Mouse (Mus musculus) forebrain, embryonic 16.5 days (tissue): Measurements from ENCODE around the gene Terf2. TPM values are rescaled to one million over a fixed set of nuclear protein-coding genes. Genes with fewer than 3 reads are reported as not detected.
"Not testable (repeated sequence)": the region's sequence is repeated elsewhere in the genome, so short reads cannot be mapped to it uniquely, and the experiment has no call there.

Experiments
- ATAC-seq: fragments of 200-750 bp; cut with Nextera tagmentation; 2 replicates; pipeline ENCODE4 v1.8.0; 2017; ENCODE audit warnings: mild to moderate bottlenecking, moderate library complexity
- H3K27ac ChIP-seq: fragments of 300-500 bp; sonication (generic); 2 replicates; pipeline ENCODE4 v1.5.1; 2014; ENCODE audit warnings: low read length, control low read depth
- H3K27me3 ChIP-seq: fragments of 300-500 bp; sonication (generic); replicated peaks from 2 replicates; pipeline ENCODE4 v1.6.1; 2014; ENCODE audit warnings: low read length; ENCODE audit not compliant: control insufficient read depth, insufficient read depth
- H3K36me3 ChIP-seq: fragments of 300-500 bp; sonication (generic); 2 replicates; pipeline ENCODE4 v1.6.1; 2014; ENCODE audit not compliant: control insufficient read depth, insufficient read depth
- H3K4me1 ChIP-seq: fragments of 300-500 bp; sonication (generic); replicated peaks from 2 replicates; pipeline ENCODE4 v1.6.1; 2014; ENCODE audit warnings: low read length; ENCODE audit not compliant: control insufficient read depth, insufficient read depth
- H3K4me2 ChIP-seq: fragments of 300-500 bp; sonication (generic); 2 replicates; pipeline ENCODE4 v1.6.1; 2014; ENCODE audit warnings: mild to moderate bottlenecking, low read length, control low read depth
- H3K4me3 ChIP-seq: fragments of 300-500 bp; sonication (generic); replicated peaks from 2 replicates; pipeline ENCODE4 v1.5.1; 2014; ENCODE audit warnings: mild to moderate bottlenecking, low read length, control low read depth
- H3K9ac ChIP-seq: fragments of 300-500 bp; sonication (generic); replicated peaks from 2 replicates; pipeline ENCODE4 v1.6.1; 2014; ENCODE audit warnings: low read depth, low read length, control low read depth
- H3K9me3 ChIP-seq: fragments of 300-500 bp; sonication (generic); 2 replicates; pipeline ENCODE4 v1.6.1; 2016; ENCODE audit warnings: low read length; ENCODE audit not compliant: control insufficient read depth
- WGBS: fragments of 180-500 bp; shearing (Covaris S2); extraction: QIAGEN DNeasy Blood & Tissue Kit; methylation state at CpG from one replicate; pipeline ENCODE4 v1.1.7; 2014; 5-methylcytosine and 5-hydroxymethylcytosine counted together
- polyA plus RNA-seq: library from polyadenylated mRNA; unstranded; fragments of >200 nt; fragmentation: Nextera tagmentation; extraction: Ambion mirVana; gene quantifications from 2 replicates; pipeline ENCODE4 v1.2.1, GENCODE M21; 2015

The Terf2 gene
- polyA plus RNA-seq, 1 experiment from 2014 or later: 21.9 TPM

DNA sequence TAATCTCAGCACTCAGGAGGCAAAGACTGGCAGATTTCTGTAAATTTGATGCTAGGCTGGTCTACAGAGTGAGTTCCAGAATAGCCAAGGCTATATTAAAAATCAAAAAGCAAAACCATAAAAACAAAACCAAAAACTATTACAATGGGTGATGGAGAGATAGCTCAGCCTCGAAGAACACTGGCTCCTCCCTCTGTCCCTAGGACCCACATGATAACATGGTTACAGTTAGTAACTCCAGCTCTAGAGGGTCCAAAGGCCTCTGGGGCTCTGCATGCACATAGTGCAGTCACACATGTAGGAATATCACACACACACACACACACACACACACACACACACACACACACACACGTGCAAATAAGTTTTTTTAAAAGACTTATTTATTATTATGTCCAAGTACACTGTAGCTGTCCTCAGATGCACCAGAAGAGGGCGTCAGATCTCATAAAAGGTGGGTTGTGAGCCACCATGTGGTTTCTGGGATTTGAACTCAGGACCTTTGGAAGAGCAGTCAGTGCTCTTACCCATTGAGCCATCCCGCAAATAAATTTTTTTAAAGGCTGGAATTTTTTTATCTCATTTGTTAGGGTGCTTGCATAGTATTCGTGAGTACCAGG, 13.6 kb upstream of the Terf2 start:
- ATAC-seq: no peak
- Histone ChIP-seq H3K4me2 (no peak overlapping the region), H3K9me3 (no peaks in the 10 kb centered on the region), H3K4me1 (peaks cover 6% of the 10 kb centered on the region; the same call in 1 of the 2 replicates), H3K36me3 (no peaks in the 10 kb centered on the region), H3K9ac (no peak overlapping the region), H3K27me3 (no peaks in the 10 kb centered on the region), H3K27ac (no peak overlapping the region), H3K4me3 (no peak overlapping the region)
- 85% methylated on average over 5 of the region's 5 CpGs for WGBS

DNA sequence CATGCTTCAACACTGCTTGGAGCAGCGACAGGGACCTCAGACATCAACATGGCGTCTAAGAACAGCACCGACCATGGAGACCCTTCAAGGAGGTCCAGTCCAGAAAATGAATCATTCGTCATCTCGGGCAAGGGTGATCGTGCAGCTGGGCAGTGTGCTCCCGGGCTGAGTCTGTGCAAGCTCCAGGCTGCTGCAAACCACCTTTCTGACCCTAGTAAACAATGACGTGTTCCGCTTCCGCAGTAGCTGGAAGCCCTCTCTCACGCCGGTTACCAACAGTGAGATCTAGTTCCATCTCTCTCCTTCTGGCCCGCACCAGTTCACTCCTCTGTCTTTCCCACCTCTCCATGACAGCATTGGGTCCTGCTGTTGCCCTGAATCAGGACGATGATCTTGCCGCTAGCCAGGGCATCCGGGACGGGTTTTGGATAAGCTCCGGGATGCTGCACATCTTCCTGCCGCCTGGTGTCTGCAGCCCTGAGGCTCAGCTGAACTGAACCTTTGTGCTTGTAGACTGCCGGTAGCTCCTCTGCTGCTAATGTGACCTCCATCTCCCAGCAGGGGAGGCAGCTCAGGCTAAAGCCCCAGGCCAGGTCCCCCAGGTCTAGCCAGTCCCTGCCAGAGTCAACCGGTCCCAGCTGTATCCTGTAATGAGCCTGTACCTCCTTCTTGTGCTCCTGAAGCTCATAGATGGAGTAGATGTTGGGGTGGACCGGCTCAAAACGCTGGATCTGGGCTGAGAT, 12.8 kb upstream of the Terf2 start:
- H3K27me3 ChIP-seq: no peaks in the 10 kb centered on the region
- WGBS: 71% methylated on average over 23 of the region's 23 CpGs
- ATAC-seq: no peak
- H3K4me1 ChIP-seq: peaks cover 6% of the 10 kb centered on the region; the same call in 1 of the 2 replicates
- no peaks in the 10 kb centered on the region for H3K9me3 ChIP-seq
- H3K4me3 ChIP-seq: no peak overlapping the region
- H3K36me3 ChIP-seq: no peaks in the 10 kb centered on the region
- H3K9ac ChIP-seq: no peak overlapping the region; the same call in 1 of the 2 replicates
- no peak overlapping the region for H3K4me2 ChIP-seq
- H3K27ac ChIP-seq: no peak overlapping the region

DNA sequence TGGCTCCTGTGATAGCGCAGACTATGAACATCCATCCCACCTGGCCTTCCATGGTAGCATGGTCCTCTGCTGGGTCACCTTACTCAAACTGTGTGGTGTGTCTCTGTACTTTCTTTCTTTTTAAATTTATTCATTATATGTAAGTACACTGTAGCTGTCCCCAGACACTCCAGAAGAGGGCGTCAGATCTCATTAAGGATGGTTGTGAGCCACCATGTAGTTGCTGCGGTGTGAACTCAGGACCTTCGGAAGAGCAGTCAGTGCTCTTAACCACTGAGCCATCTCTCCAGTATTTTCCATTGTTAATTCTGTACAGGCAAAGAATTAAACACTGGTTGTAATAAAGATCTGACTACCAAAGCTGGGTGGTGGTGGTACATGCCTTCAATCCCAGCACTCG, 11.7 kb upstream of the Terf2 start:
- H3K9me3 ChIP-seq: not testable (repeated sequence)

DNA sequence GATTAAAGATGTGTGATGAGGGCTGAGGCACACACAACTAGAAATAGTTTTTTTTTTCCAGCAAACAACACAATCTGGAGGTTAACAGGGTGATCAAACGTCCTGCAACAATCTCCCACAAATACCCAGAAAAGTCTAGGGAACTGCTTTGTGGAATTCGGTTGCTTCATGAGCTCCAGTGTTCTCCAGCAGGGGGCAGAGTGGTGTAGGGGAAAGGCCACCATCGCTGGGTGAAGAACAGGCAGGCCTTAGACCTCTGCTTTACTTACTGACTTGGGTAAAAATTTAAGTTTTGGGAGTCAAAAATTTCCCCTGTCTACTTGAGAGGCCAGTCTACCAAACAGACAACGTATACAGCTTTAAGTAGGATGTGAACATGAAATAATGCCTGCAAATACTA, 8.2 kb upstream of the Terf2 start:
- no peaks in the 10 kb centered on the region for H3K27me3 ChIP-seq
- H3K9me3 ChIP-seq: no peaks in the 10 kb centered on the region
- no peak overlapping the region for H3K4me2 ChIP-seq
- 12% methylated on average over 4 of the region's 4 CpGs for WGBS
- no peak overlapping the region for H3K27ac ChIP-seq
- H3K36me3 ChIP-seq: no peaks in the 10 kb centered on the region
- ATAC-seq: no peak
- H3K9ac ChIP-seq: no peak overlapping the region
- no peaks in the 10 kb centered on the region for H3K4me1 ChIP-seq
- H3K4me3 ChIP-seq: no peak overlapping the region

More for the DNA sequence above, 11.7 kb upstream of the Terf2 start:
- H3K27me3 ChIP-seq, ATAC-seq, H3K36me3 ChIP-seq, H3K9ac ChIP-seq, H3K27ac ChIP-seq, H3K4me1 ChIP-seq, H3K4me2 ChIP-seq, H3K4me3 ChIP-seq: not testable (repeated sequence)
- WGBS: 90% methylated on average over 5 of the region's 5 CpGs

DNA sequence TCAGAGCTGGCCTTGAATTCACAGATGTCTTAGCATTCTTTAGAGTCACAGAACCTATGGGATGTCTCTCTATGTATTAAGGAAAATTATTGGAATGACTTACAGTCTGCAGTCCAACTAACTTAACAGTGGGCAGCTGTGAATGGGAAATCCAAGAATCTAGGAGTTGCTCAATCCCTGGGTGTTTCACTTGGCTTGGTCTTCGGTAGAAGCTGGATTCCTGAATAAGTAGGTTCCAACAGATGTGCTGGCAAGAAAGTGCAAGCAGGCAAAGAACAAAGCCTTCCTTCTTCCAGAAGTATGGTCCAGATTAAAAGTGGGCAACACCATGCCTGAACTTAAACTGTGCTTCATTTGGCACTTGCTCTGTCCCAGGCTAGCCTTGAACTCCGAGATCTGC, 4.3 kb upstream of the Terf2 start:
- Histone ChIP-seq H3K36me3 (no peaks in the 10 kb centered on the region), H3K4me3 (no peak overlapping the region), H3K27me3 (no peaks in the 10 kb centered on the region), H3K9ac (no peak overlapping the region), H3K27ac (no peak overlapping the region), H3K4me2 (no peak overlapping the region), H3K4me1 (peaks cover 5% of the 10 kb centered on the region), H3K9me3 (no peaks in the 10 kb centered on the region)
- WGBS: 84% methylated on average over 2 of the region's 2 CpGs
- ATAC-seq: no peak

DNA sequence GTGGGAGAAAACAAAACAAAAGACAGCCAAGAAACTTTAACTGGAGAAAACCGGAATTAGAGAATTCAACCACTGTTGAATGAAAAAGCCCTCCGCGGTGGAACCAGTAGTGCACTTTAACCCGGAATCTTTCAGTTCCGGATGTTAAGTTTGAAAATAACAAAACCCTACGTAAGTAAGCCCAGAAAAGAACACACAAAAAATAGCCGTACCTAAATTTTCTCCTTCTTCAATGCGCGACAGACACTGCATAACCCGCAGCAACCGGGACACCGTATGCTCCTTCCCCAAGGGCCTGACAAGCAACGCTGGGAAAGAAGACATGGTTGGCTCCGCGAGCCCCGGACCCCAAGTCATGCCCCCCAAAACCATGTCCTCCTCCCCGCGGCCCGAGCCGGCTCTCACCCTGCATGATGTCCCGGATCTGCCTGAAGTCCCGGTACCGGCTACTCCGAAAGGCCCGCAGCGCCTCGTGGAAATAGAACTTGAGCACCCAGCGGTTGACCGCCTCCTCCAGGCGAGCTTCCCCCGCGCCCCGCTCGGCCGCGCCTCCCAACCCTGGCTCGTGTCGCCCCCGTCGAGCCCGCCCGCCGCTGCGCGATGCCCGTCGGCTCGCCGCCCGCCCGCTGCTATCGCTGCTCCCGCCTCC, 506 bp downstream of the Terf2 start:
- Histone ChIP-seq H3K4me3 (peak overlapping the region; percentile 81), H3K4me1 (peaks cover 23% of the 10 kb centered on the region), H3K9me3 (no peaks in the 10 kb centered on the region), H3K4me2 (peak overlapping the region; percentile 73), H3K27ac (peak overlapping the region; percentile 77), H3K27me3 (no peaks in the 10 kb centered on the region), H3K36me3 (no peaks in the 10 kb centered on the region), H3K9ac (peak overlapping the region; percentile 94)
- 2% methylated on average over 49 of the region's 53 CpGs for WGBS
- peak; percentile 73 for ATAC-seq

DNA sequence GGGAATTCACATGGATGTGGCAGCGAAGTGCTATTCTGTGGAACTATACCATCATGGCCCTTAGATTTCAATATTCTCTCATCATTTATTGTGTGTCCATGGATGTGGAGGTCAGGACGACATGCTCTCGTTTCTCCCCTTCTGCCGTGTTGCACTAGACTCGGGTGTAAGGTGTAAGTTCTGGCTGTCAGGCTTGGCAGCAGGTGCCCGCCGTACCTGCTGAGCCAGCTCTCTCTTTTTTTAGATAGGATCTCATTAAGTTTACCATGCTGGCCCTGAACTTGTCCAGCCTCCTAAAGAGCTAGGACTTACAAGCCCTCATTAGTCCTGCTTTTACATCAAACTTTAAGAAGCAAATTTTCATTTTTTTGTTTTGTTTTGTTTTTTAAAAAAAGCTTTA, 5.8 kb downstream of the Terf2 start:
- ATAC-seq: no peak
- 91% methylated on average over 7 of the region's 7 CpGs for WGBS
- peaks cover 18% of the 10 kb centered on the region for H3K36me3 ChIP-seq

DNA sequence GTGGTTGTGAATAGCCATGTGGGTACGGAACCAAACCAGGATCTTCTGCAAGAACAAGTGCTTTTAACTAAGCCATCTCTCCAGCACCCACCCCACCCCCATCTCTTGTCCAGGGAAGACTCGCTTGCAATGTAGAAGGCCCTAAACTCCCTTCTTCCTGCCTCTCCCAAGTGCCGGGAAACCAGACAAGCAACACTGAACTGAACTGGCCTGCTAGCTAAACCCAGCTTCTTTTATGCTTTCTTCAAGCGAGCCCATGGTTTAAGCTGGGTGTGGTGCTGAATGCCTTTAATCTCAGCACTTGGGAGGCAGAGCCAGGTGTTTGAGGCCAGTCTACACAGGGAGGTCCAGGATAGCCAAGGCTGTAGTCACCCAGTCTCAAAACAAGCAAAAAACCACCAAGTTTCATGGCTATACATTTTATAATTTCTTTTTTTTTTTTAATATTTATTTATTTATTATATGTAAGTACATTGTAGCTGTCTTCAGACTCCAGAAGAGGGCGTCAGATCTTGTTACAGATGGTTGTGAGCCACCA, 7.8 kb downstream of the Terf2 start:
- 0 out of 2 replicates have a peak, but pooled peaks cover 2% of the 10 kb centered on the region for H3K4me1 ChIP-seq

More for the DNA sequence above, 5.8 kb downstream of the Terf2 start:
- peaks cover 18% of the 10 kb centered on the region for H3K4me1 ChIP-seq
- no peak overlapping the region for H3K4me2 ChIP-seq
- no peak overlapping the region for H3K9ac ChIP-seq
- no peak overlapping the region for H3K4me3 ChIP-seq
- H3K27ac ChIP-seq: no peak overlapping the region
- no peaks in the 10 kb centered on the region for H3K27me3 ChIP-seq
- H3K9me3 ChIP-seq: no peaks in the 10 kb centered on the region

DNA sequence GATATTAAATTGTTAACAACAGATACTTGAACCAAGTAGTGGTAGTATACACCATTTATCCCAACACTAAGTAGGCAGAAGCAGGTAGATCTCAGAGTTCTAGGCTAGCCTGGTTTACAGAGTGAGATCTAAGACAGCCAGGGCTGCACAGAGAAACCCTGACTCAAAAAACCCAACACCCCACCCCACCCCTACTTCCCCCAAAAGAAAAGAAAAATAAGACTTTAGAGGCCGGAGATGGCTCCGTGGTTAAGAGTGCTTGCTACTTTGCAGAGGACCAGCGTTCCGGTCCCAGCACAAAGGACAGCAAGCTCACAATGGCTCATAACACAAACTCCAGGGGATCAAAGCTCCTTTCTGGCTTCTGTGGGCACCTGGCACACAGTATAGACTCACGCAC, 10.3 kb downstream of the Terf2 start:
- ATAC-seq: no peak
- H3K9me3 ChIP-seq: no peaks in the 10 kb centered on the region
- H3K27me3 ChIP-seq: no peaks in the 10 kb centered on the region
- H3K9ac ChIP-seq: no peak overlapping the region
- H3K36me3 ChIP-seq: peaks cover 25% of the 10 kb centered on the region
- 96% methylated on average over 5 of the region's 5 CpGs for WGBS
- H3K4me3 ChIP-seq: no peak overlapping the region
- H3K4me1 ChIP-seq: no peaks in the 10 kb centered on the region
- H3K4me2 ChIP-seq: no peak overlapping the region
- H3K27ac ChIP-seq: no peak overlapping the region

More for the DNA sequence above, 7.8 kb downstream of the Terf2 start:
- Histone ChIP-seq H3K36me3 (peaks cover 22% of the 10 kb centered on the region), H3K9ac (no peak overlapping the region), H3K9me3 (no peaks in the 10 kb centered on the region), H3K27me3 (no peaks in the 10 kb centered on the region), H3K4me2 (no peak overlapping the region), H3K4me3 (no peak overlapping the region), H3K27ac (no peak overlapping the region)
- no peak for ATAC-seq
- WGBS: 96% methylated on average over 5 of the region's 5 CpGs
